7 mouse cellular contexts compared by ENCODE assay signal in the genomic region with DNA sequence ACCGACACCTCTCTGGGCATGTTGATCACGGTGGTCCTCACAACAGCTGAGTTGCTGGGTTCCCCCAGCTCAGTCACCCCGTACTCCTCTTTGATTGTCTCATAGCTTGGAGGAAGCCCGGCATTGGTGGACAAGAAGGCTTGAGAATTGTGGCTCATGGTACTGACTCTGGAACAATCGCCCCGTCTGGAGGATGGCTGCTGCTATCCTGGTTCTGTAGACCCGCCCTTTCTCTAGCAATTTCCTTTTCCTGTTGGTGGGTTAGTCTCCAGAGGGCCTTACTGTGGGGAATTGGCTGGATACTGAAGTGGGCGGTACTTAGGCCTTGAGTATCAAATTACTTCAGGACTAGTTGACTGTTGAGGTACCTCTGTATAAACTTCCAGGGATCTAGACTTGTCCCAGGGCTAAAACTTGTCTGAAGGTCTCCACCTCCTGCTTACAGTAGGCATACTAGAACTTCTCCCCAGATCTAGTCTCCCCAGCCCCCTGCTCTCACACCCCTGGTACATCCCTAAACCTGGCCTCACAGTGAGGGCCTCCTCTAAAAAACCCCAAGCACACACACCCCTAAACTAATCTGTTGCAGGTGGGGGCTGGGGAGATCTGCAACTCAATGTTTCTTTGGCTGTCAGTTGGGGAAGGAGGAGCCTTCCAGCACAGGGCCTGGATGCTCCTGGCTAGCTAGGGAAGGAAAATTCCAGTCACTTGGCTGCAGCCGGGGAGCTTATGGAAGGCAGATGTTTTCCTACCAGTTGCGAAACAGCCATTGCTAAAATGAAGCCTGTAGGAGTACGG. TPM values are rescaled to one million over a fixed set of nuclear protein-coding genes. Genes with fewer than 3 reads are reported as not detected.
DNase-seq lines count a peak whose midpoint lies in the region; ATAC-seq and TF ChIP-seq lines count a peak whose summit lies in the region.

Gene Gm45717, minus strand, starts transcription at position 180 of the 798 bp plus-strand sequence.
Gene Ifitm2, minus strand, starts transcription at position 230 of the 798 bp plus-strand sequence.

- H3K36me3 ChIP-seq in hindbrain, embryonic 14.5 days (replicated peaks; ENCODE audit: control insufficient read depth, insufficient read depth): no peaks in the 10 kb centered on the region
- peaks cover 13% of the 10 kb centered on the region; the same call in 1 of the 2 replicates for H3K36me3 ChIP-seq in limb, embryonic 12.5 days
- no peaks in the 10 kb centered on the region for H3K36me3 ChIP-seq in midbrain, embryonic 12.5 days

- no peak for TF ChIP-seq CTCF in bone marrow macrophage, adult 2 months (IDR thresholded peaks at IDR 0.05; ENCODE audit: low read depth, low read length)
- TF ChIP-seq CTCF in gastrocnemius, adult 2 months (IDR thresholded peaks at IDR 0.05): no peak

- peaks cover 35% of the 10 kb centered on the region for H3K4me1 ChIP-seq in bone marrow macrophage, adult 2 months (ENCODE audit: control insufficient read depth, insufficient read depth, low read length)
- peaks cover 8% of the 10 kb centered on the region; the same call in 1 of the 2 replicates for H3K4me1 ChIP-seq in hindbrain, embryonic 14.5 days (replicated peaks; ENCODE audit: control insufficient read depth, insufficient read depth, low read length)
- peaks cover 53% of the 10 kb centered on the region for H3K4me1 ChIP-seq in limb, embryonic 12.5 days (replicated peaks)
- peaks cover 30% of the 10 kb centered on the region for H3K4me1 ChIP-seq in midbrain, embryonic 12.5 days

- ATAC-seq in hindbrain, embryonic 14.5 days (ENCODE audit: low FRiP score): peak; percentile 24; the same call in 1 of the 2 replicates
- peak; percentile 85 for ATAC-seq in limb, embryonic 12.5 days (ENCODE audit: insufficient number of reproducible peaks, insufficient read depth, low FRiP score, low TSS enrichment, low read depth)
- ATAC-seq in midbrain, embryonic 12.5 days (ENCODE audit: low FRiP score, low read depth): peak; percentile 59; the same call in 1 of the 2 replicates

- no peaks in the 10 kb centered on the region for H3K27me3 ChIP-seq in hindbrain, embryonic 14.5 days (ENCODE audit: control insufficient read depth, insufficient read depth, low read length)
- H3K27me3 ChIP-seq in limb, embryonic 12.5 days: no peaks in the 10 kb centered on the region
- 0 out of 2 replicates have a peak, but pooled peaks cover 4% of the 10 kb centered on the region for H3K27me3 ChIP-seq in midbrain, embryonic 12.5 days

- WGBS in hindbrain, embryonic 14.5 days: 26% methylated on average over 11 of the region's 11 CpGs
- 1% methylated on average over 11 of the region's 11 CpGs for WGBS in limb, embryonic 12.5 days
- WGBS in midbrain, embryonic 12.5 days: 22% methylated on average over 11 of the region's 11 CpGs

- H3K9me3 ChIP-seq in hindbrain, embryonic 14.5 days (ENCODE audit: control insufficient read depth, low read length): no peaks in the 10 kb centered on the region
- no peaks in the 10 kb centered on the region for H3K9me3 ChIP-seq in limb, embryonic 12.5 days
- no peaks in the 10 kb centered on the region for H3K9me3 ChIP-seq in midbrain, embryonic 12.5 days

- peak within 1 kb of the TSS; percentile 87 for H3K27ac ChIP-seq in bone marrow macrophage, adult 2 months (ENCODE audit: insufficient read depth, low read depth, low read length)
- H3K27ac ChIP-seq in gastrocnemius, adult 2 months: peak within 1 kb of the TSS; percentile 92
- H3K27ac ChIP-seq in hindbrain, embryonic 14.5 days: peak within 1 kb of the TSS; percentile 14; the same call in 1 of the 2 replicates
- H3K27ac ChIP-seq in limb, embryonic 12.5 days: peak within 1 kb of the TSS; percentile 94
- H3K27ac ChIP-seq in midbrain, embryonic 12.5 days (replicated peaks): no peak within 1 kb of the TSS

- peak within 1 kb of the TSS; percentile 49 for H3K9ac ChIP-seq in hindbrain, embryonic 14.5 days
- peak within 1 kb of the TSS; percentile 75 for H3K9ac ChIP-seq in limb, embryonic 12.5 days (replicated peaks)
- peak within 1 kb of the TSS; percentile 41 for H3K9ac ChIP-seq in midbrain, embryonic 12.5 days (replicated peaks)

- peak within 1 kb of the TSS; percentile 61 for H3K4me2 ChIP-seq in hindbrain, embryonic 14.5 days (replicated peaks)
- H3K4me2 ChIP-seq in limb, embryonic 12.5 days: peak within 1 kb of the TSS; percentile 70
- peak within 1 kb of the TSS; percentile 48 for H3K4me2 ChIP-seq in midbrain, embryonic 12.5 days (replicated peaks)

- H3K4me3 ChIP-seq in bone marrow macrophage, adult 2 months (ENCODE audit: insufficient read depth, low read length): peak within 1 kb of the TSS; percentile 78
- H3K4me3 ChIP-seq in gastrocnemius, adult 2 months: peak within 1 kb of the TSS; percentile 82
- H3K4me3 ChIP-seq in hindbrain, embryonic 14.5 days (replicated peaks; ENCODE audit: low read length): peak within 1 kb of the TSS; percentile 33
- H3K4me3 ChIP-seq in limb, embryonic 12.5 days (replicated peaks): peak within 1 kb of the TSS; percentile 64
- H3K4me3 ChIP-seq in midbrain, embryonic 12.5 days: peak within 1 kb of the TSS; percentile 34

- intact Hi-C loops in gastrocnemius, adult 2 months (cut with DNase I): loop anchor here (2.0 kb wide), 1 partner anchor 91 kb away; no protein-coding TSS in a partner anchor

- DNase-seq in MN1 (ENCODE audit: low spot score): peak; percentile 88
- DNase-seq in gastrocnemius, adult 2 months: peak; percentile 87
- DNase-seq in hindbrain, embryonic 14.5 days (ENCODE audit: low spot score): peak; percentile 48
- peak; percentile 81 to 84 for DNase-seq in urinary bladder, postnatal 4 days (ENCODE audit: low spot score in 2 of 2)

- TF ChIP-seq POLR2A in bone marrow macrophage, adult 2 months (IDR thresholded peaks at IDR 0.05; ENCODE audit: borderline replicate concordance, low read depth, low read length): no peak

RNA-seq across cellular contexts. Expression of gene Gm45717, which starts in this region (rescaled TPM):
- 1.2 and 8.8 TPM in 2 replicates for polyA plus RNA-seq in bone marrow macrophage, adult 2 months (2012; ENCODE audit: insufficient read depth, insufficient read length, missing spikeins)
- total RNA-seq in gastrocnemius, adult 2 months (2021): not detected
- not detected in 2 replicates for polyA plus RNA-seq in hindbrain, embryonic 14.5 days (2014; fragmentation: Nextera tagmentation; extraction: Ambion mirVana)
- polyA plus RNA-seq in limb, embryonic 12.5 days (2016; fragmentation: Nextera tagmentation; extraction: Ambion mirVana): not detected in 2 replicates
- not detected in 2 replicates for polyA plus RNA-seq in midbrain, embryonic 12.5 days (2016; fragmentation: Nextera tagmentation; extraction: Ambion mirVana)

RNA-seq across cellular contexts. Expression of gene Ifitm2, which starts in this region (rescaled TPM):
- 1,477 and 1,645 TPM in 2 replicates for polyA plus RNA-seq in bone marrow macrophage, adult 2 months (2012; ENCODE audit: insufficient read depth, insufficient read length, missing spikeins)
- total RNA-seq in gastrocnemius, adult 2 months (2021): 10 to 100 TPM; 42.2 to 82.6 TPM
- polyA plus RNA-seq in hindbrain, embryonic 14.5 days (2014; fragmentation: Nextera tagmentation; extraction: Ambion mirVana): 201 and 234 TPM in 2 replicates
- polyA plus RNA-seq in limb, embryonic 12.5 days (2016; fragmentation: Nextera tagmentation; extraction: Ambion mirVana): 941 and 1,046 TPM in 2 replicates
- 175 and 198 TPM in 2 replicates for polyA plus RNA-seq in midbrain, embryonic 12.5 days (2016; fragmentation: Nextera tagmentation; extraction: Ambion mirVana)

Comparison
In these comparisons a context has a peak if more than half of its experiments do, and no peak if none do; other contexts are left out.
1. ATAC-seq: peak in every context shown above with its lines; median percentile 85 in limb, embryonic 12.5 days; 59 in midbrain, embryonic 12.5 days; 24 in hindbrain, embryonic 14.5 days.